In the genomic region with DNA sequence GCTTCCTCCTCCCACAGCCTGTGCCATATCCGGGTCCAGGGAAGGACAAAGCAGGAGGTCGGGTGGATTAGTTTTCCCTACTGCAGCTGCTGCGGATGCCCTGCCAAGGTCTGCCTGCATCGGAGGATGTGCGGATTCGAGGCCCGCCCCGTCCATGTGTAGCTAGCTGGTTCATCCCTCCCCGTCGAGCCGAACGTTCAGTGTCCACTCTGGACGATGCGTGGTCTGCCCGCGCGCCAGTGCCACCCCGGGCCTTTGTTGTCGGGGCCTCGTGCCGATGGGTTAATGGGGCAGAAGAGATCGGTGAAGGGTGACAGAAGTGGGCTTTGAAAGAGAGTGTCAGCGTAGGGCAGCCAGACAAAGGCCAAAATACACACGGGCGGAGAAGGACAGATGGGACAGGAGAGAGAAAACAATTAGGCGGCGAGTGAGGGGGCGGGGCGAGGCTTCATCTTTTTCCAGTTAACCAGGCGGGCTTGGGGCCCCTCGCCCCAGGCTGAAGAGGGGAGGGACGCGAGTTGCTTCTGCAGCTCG, we compare ENCODE assay signal across 9 mouse cellular contexts. TPM values are rescaled to one million over a fixed set of nuclear protein-coding genes. Genes with fewer than 3 reads are reported as not detected.
DNase-seq lines count a peak whose midpoint lies in the region; ATAC-seq and TF ChIP-seq lines count a peak whose summit lies in the region.
"Had no signal": no experiment of that assay in that cellular context is flagged by ENCODE, and none has a peak within 500 bp of the region (broad histone marks: within the 10 kb centered on the region; RNA-seq: fewer than 3 reads in every experiment).

No protein-coding gene starts in this region.

- TF ChIP-seq POLR2A in heart, adult 2 months (IDR thresholded peaks at IDR 0.05; ENCODE audit: insufficient read depth, low read depth, low read length), result no peak

- DNase-seq in heart, postnatal 0 days (ENCODE audit: low spot score), result no peak
- no peak for DNase-seq in heart, adult 2 months
- DNase-seq in layer of hippocampus, adult 11-12 months (ENCODE audit: low spot score), result no peak
- no peak for DNase-seq in frontal cortex, postnatal 14 days (ENCODE audit: low spot score in 2 of 2)
- DNase-seq in thymus, postnatal 36 days, result no peak

- no peak overlapping the region for H3K9ac ChIP-seq in heart, postnatal 0 days (replicated peaks; ENCODE audit: low read depth, low read length)
- no peak overlapping the region for H3K9ac ChIP-seq in heart, adult 2 months (ENCODE audit: low read depth, low read length)
- H3K9ac ChIP-seq in hindbrain, embryonic 15.5 days, result no peak overlapping the region
- no peak overlapping the region for H3K9ac ChIP-seq in neural tube, embryonic 14.5 days (replicated peaks; ENCODE audit: low read depth, low read length)

- H3K36me3 ChIP-seq in heart, postnatal 0 days (replicated peaks; ENCODE audit: control insufficient read depth, insufficient read depth, low read length), result no peaks in the 10 kb centered on the region
- H3K36me3 ChIP-seq in heart, adult 2 months (ENCODE audit: control insufficient read depth, insufficient read depth, low read length), result no peaks in the 10 kb centered on the region
- H3K36me3 ChIP-seq in hindbrain, embryonic 15.5 days, result no peaks in the 10 kb centered on the region
- H3K36me3 ChIP-seq in neural tube, embryonic 14.5 days (ENCODE audit: control insufficient read depth, insufficient read depth, low read length), result no peaks in the 10 kb centered on the region

- no peaks in the 10 kb centered on the region for H3K4me1 ChIP-seq in heart, postnatal 0 days (ENCODE audit: control insufficient read depth, insufficient read depth)
- no peaks in the 10 kb centered on the region for H3K4me1 ChIP-seq in heart, adult 2 months (ENCODE audit: control insufficient read depth, insufficient read depth, low read length)
- H3K4me1 ChIP-seq in hindbrain, embryonic 15.5 days (replicated peaks), result peaks cover 31% of the 10 kb centered on the region
- H3K4me1 ChIP-seq in neural tube, embryonic 14.5 days (ENCODE audit: control insufficient read depth, insufficient read depth, low read length), result peaks cover 17% of the 10 kb centered on the region

- no peak for TF ChIP-seq CTCF in heart, postnatal 0 days (IDR thresholded peaks at IDR 0.05; ENCODE audit: low read depth)
- no peak for TF ChIP-seq CTCF in heart, adult 2 months (IDR thresholded peaks at IDR 0.05)

- ATAC-seq in heart, postnatal 0 days (ENCODE audit: insufficient read depth, low read depth), result no peak
- ATAC-seq in common myeloid progenitor, adult 5-6 weeks (replicated peaks; ENCODE audit: low read depth, poor library complexity, severe bottlenecking), result 0 out of 2 replicates have a peak, but pooled peaks have one; percentile 12
- ATAC-seq in hindbrain, embryonic 15.5 days (ENCODE audit: low FRiP score, low read depth), result peak; percentile 43; the same call in 1 of the 2 replicates
- ATAC-seq in neural tube, embryonic 14.5 days (ENCODE audit: low read depth), result peak; percentile 44

- no peaks in the 10 kb centered on the region for H3K9me3 ChIP-seq in heart, postnatal 0 days (replicated peaks; ENCODE audit: control insufficient read depth, low read length)
- H3K9me3 ChIP-seq in hindbrain, embryonic 15.5 days, result no peaks in the 10 kb centered on the region
- H3K9me3 ChIP-seq in neural tube, embryonic 14.5 days (ENCODE audit: control insufficient read depth, low read length), result no peaks in the 10 kb centered on the region

- 3% methylated on average over 34 of the region's 34 CpGs for WGBS in heart, postnatal 0 days
- 3% methylated on average over 34 of the region's 34 CpGs for WGBS in heart, adult 2 months
- under 1% methylated on average over 34 of the region's 34 CpGs for WGBS in hindbrain, embryonic 15.5 days
- WGBS in neural tube, embryonic 14.5 days, result 2% methylated on average over 34 of the region's 34 CpGs

- H3K27me3 ChIP-seq in heart, postnatal 0 days (ENCODE audit: control insufficient read depth, insufficient read depth, low read length), result peaks cover 60% of the 10 kb centered on the region
- H3K27me3 ChIP-seq in heart, adult 2 months (ENCODE audit: control insufficient read depth, insufficient read depth, low read length), result peaks cover 26% of the 10 kb centered on the region
- peaks cover 58% of the 10 kb centered on the region for H3K27me3 ChIP-seq in hindbrain, embryonic 15.5 days
- peaks cover 9% of the 10 kb centered on the region for H3K27me3 ChIP-seq in neural tube, embryonic 14.5 days (ENCODE audit: control insufficient read depth, insufficient read depth, low read length)

- intact Hi-C loops in heart, adult 2 months (cut with DNase I), result no loop called here

- 0 out of 2 replicates have a peak overlapping the region, but pooled peaks have one; percentile 3 for H3K4me2 ChIP-seq in heart, postnatal 0 days (ENCODE audit: low read depth, low read length)
- H3K4me2 ChIP-seq in hindbrain, embryonic 15.5 days, result peak overlapping the region; percentile 15; the same call in 1 of the 2 replicates
- H3K4me2 ChIP-seq in neural tube, embryonic 14.5 days (ENCODE audit: low read depth, low read length), result no peak overlapping the region

- no peak for TF ChIP-seq EP300 in heart, postnatal 0 days (IDR thresholded peaks at IDR 0.05; ENCODE audit: low read depth)
- TF ChIP-seq EP300 in heart, adult 2 months (IDR thresholded peaks at IDR 0.05; ENCODE audit: insufficient read depth, low read depth, low read length), result no peak

- no peaks in the 10 kb centered on the region for H3K79me2 ChIP-seq in heart, adult 2 months (replicated peaks; ENCODE audit: control insufficient read depth, insufficient read depth, low read length)

- H3K27ac ChIP-seq in heart, postnatal 0 days (ENCODE audit: low read depth), result no peak overlapping the region
- H3K27ac ChIP-seq in heart, adult 2 months, result no peak overlapping the region
- H3K27ac ChIP-seq in hindbrain, embryonic 15.5 days (replicated peaks), result peak overlapping the region; percentile 77
- H3K27ac ChIP-seq in neural tube, embryonic 14.5 days (ENCODE audit: low read depth, low read length), result no peak overlapping the region

- 0 out of 2 replicates have a peak overlapping the region, but pooled peaks have one; percentile 2 for H3K4me3 ChIP-seq in heart, postnatal 0 days (ENCODE audit: low read depth, low read length)
- no peak overlapping the region for H3K4me3 ChIP-seq in heart, adult 2 months
- H3K4me3 ChIP-seq in hindbrain, embryonic 15.5 days, result no peak overlapping the region
- no peak overlapping the region for H3K4me3 ChIP-seq in neural tube, embryonic 14.5 days (ENCODE audit: low read depth, low read length)

RNA-seq across cellular contexts. Expression of a gene that starts 7.8 kb away (rescaled TPM):
- not detected in 2 replicates for total RNA-seq in heart, postnatal 0 days (2014; rRNA removed; ENCODE audit: low replicate concordance)
- not detected in 2 replicates for polyA plus RNA-seq in heart, postnatal 0 days (2015; fragmentation: Nextera tagmentation; extraction: Ambion mirVana)
- not detected for total RNA-seq in heart, adult 2 months (2021)
- polyA plus RNA-seq in heart, adult 2 months (2012; rRNA removed), result not detected in 2 replicates
- total RNA-seq in common myeloid progenitor, adult 5-6 weeks (2017), result not detected in 2 replicates
- polyA plus RNA-seq in hindbrain, embryonic 15.5 days (2015; fragmentation: Nextera tagmentation; extraction: Ambion mirVana), result 35.9 and 47.3 TPM in 2 replicates
- polyA plus RNA-seq in neural tube, embryonic 14.5 days (2014; fragmentation: Nextera tagmentation; extraction: Ambion mirVana), result 33.4 and 39.8 TPM in 2 replicates
- polyA plus RNA-seq: small intestine, adult 2 months had no signal

RNA-seq across cellular contexts. Expression of a gene that starts 51.1 kb away (rescaled TPM):
- total RNA-seq in heart, postnatal 0 days (2014; rRNA removed; ENCODE audit: low replicate concordance), result 16.6 and 18.0 TPM in 2 replicates
- polyA plus RNA-seq in heart, postnatal 0 days (2015; fragmentation: Nextera tagmentation; extraction: Ambion mirVana), result 5.6 and 6.3 TPM in 2 replicates
- total RNA-seq in heart, adult 2 months (2021), result 10 to 100 TPM; 14.0 to 16.7 TPM
- 12.0 and 17.6 TPM in 2 replicates for polyA plus RNA-seq in heart, adult 2 months (2012; rRNA removed)
- 12.5 and 24.4 TPM in 2 replicates for total RNA-seq in common myeloid progenitor, adult 5-6 weeks (2017)
- 19.7 and 27.1 TPM in 2 replicates for polyA plus RNA-seq in hindbrain, embryonic 15.5 days (2015; fragmentation: Nextera tagmentation; extraction: Ambion mirVana)
- polyA plus RNA-seq in neural tube, embryonic 14.5 days (2014; fragmentation: Nextera tagmentation; extraction: Ambion mirVana), result 13.3 and 15.2 TPM in 2 replicates

Comparison
In these comparisons a context has a peak if more than half of its experiments do, and no peak if none do; other contexts are left out.
1. RNA of a gene that starts 7.8 kb away (polyA plus RNA-seq): 35.9 to 47.3 TPM in hindbrain, embryonic 15.5 days and 33.4 to 39.8 TPM in neural tube, embryonic 14.5 days; not detected in heart, postnatal 0 days and not detected in heart, adult 2 months; every median in the first group is over 10 times any median in the second.